Mouse (Mus musculus) cortical plate, adult 2 months (tissue): ENCODE measurements around the gene Mrgbp.

Source experiments
- CTCF ChIP-seq: fragments of 200-500 bp; IDR thresholded peaks from 2 replicates; pipeline ENCODE4 v1.5.1; 2011; ENCODE audit warnings: mild to moderate bottlenecking, control low read depth, low read length; ENCODE audit not compliant: insufficient read depth; ENCODE audit errors: extremely low read depth
- POLR2A ChIP-seq: fragments of 200-500 bp; IDR thresholded peaks from 2 replicates; pipeline ENCODE4 v1.6.1; 2011; ENCODE audit warnings: mild to moderate bottlenecking, low read length, control low read depth; ENCODE audit not compliant: insufficient read depth; ENCODE audit errors: extremely low read depth

- no peak for TF ChIP-seq CTCF
- no peak for TF ChIP-seq POLR2A
Measured at GRCm38 (mm10) chr2:180531671-180532385, 49.3 kb upstream of the Mrgbp start.
